Mouse (Mus musculus) intestine, embryonic 14.5 days (tissue): ENCODE measurements around the gene Rac3. TPM values are rescaled to one million over a fixed set of nuclear protein-coding genes. Genes with fewer than 3 reads are reported as not detected.
A peak's percentile ranks its signal among the peaks of the same experiment; 100 is the strongest.

ENCODE experiments used
- ATAC-seq: fragments of 200-750 bp; cut with Nextera tagmentation; replicated peaks from 2 replicates; pipeline ENCODE4 v1.8.0; 2017; ENCODE audit warnings: low read depth, moderate number of reproducible peaks, moderate TSS enrichment, moderate library complexity; ENCODE audit not compliant: low FRiP score, low TSS enrichment
- DNase-seq: peaks from one replicate; pipeline ENCODE4 v3.0.0-alpha.2; 2018; ENCODE audit warnings: low spot score
- H3K27ac ChIP-seq: fragments of 300-500 bp; sonication (generic); 2 replicates; pipeline ENCODE4 v1.5.1; 2014; ENCODE audit warnings: low read depth, mild to moderate bottlenecking, control low read depth
- H3K27me3 ChIP-seq: fragments of 300-500 bp; sonication (generic); replicated peaks from 2 replicates; pipeline ENCODE4 v1.6.1; 2014; ENCODE audit warnings: low read length, control low read depth; ENCODE audit not compliant: control insufficient read depth, insufficient read depth
- H3K36me3 ChIP-seq: fragments of 300-500 bp; sonication (generic); 2 replicates; pipeline ENCODE4 v1.6.1; 2014; ENCODE audit warnings: low read length, control low read depth; ENCODE audit not compliant: control insufficient read depth, insufficient read depth
- H3K4me1 ChIP-seq: fragments of 300-500 bp; sonication (generic); replicated peaks from 2 replicates; pipeline ENCODE4 v1.6.1; 2014; ENCODE audit warnings: low read length, control low read depth, mixed read lengths; ENCODE audit not compliant: control insufficient read depth, insufficient read depth
- H3K4me2 ChIP-seq: fragments of 300-500 bp; sonication (generic); 2 replicates; pipeline ENCODE4 v1.6.1; 2014; ENCODE audit warnings: low read length
- H3K4me3 ChIP-seq: fragments of 300-500 bp; sonication (generic); 2 replicates; pipeline ENCODE4 v1.5.1; 2014; ENCODE audit warnings: low read depth, low read length, control low read depth, mixed read lengths
- H3K9ac ChIP-seq: fragments of 300-500 bp; sonication (generic); 2 replicates; pipeline ENCODE4 v1.6.1; 2014; ENCODE audit warnings: mild to moderate bottlenecking, low read length
- H3K9me3 ChIP-seq: fragments of 300-500 bp; sonication (generic); 2 replicates; pipeline ENCODE4 v1.6.1; 2016; ENCODE audit warnings: low read length, control low read depth; ENCODE audit not compliant: control insufficient read depth
- whole genome bisulfite sequencing: fragments of 180-500 bp; shearing (Covaris S2); extraction: QIAGEN DNeasy Blood & Tissue Kit; methylation state at CpG from one replicate; pipeline ENCODE4 v1.1.7; 2014; 5-methylcytosine and 5-hydroxymethylcytosine counted together
- polyA plus RNA-seq: library from polyadenylated mRNA; unstranded; fragments of >200 nt; fragmentation: Nextera tagmentation; extraction: Ambion mirVana; gene quantifications from 2 replicates; pipeline ENCODE4 v1.2.1, GENCODE M21; 2014

The Rac3 gene
- polyA plus RNA-seq, 1 experiment from 2014 or later = 10.2 TPM

DNA sequence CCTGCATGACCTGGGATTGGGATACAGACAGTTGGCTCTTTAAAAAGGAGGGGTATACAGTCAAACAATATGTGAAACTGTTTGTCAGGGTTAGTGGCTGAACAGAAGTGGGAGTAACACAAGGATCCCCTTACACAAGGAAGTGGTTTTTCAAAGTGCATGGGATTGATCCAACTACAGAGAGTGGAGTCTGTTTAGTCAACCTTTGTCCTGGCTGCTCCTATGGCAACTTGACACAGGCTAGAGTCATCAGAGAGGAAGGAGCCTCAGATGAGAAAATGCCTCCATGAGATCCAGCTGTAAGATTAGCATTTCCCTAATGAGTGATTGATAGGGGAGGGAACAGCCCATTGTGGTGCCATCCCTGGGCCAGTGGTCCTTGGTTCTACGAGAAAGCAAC, 46.9 kb downstream of the Rac3 start:
- Histone ChIP-seq H3K4me2 (no peak overlapping the region), H3K36me3 (no peaks in the 10 kb centered on the region), H3K9ac (no peak overlapping the region), H3K9me3 (no peaks in the 10 kb centered on the region), H3K27ac (no peak overlapping the region), H3K4me3 (no peak overlapping the region), H3K4me1 (no peaks in the 10 kb centered on the region), H3K27me3 (no peaks in the 10 kb centered on the region)
- ATAC-seq (peak; percentile 47; the same call in 1 of the 2 replicates), DNase-seq (no peak)
- 57% methylated on average over 1 of the region's 1 CpGs for WGBS

- ATAC-seq = no peak
- WGBS = 79% methylated on average over 3 of the region's 3 CpGs
These were observed 51.5 kb downstream of the Rac3 start for GRCm38 (mm10) chr11:120772749-120773148.

More at GRCm38 (mm10) chr11:120772749-120773148, 51.5 kb downstream of the Rac3 start:
- Histone ChIP-seq H3K27ac (no peak overlapping the region), H3K27me3 (no peaks in the 10 kb centered on the region), H3K9ac (no peak overlapping the region), H3K9me3 (no peaks in the 10 kb centered on the region), H3K36me3 (no peaks in the 10 kb centered on the region), H3K4me3 (no peak overlapping the region), H3K4me2 (no peak overlapping the region), H3K4me1 (no peaks in the 10 kb centered on the region)
- DNase-seq = no peak

Other genes starting within 250 kb of the Rac3 start
- 218 and 226 TPM in 2 replicates for gene Mrpl12, start 236.9 kb upstream of the Rac3 start, polyA plus RNA-seq
- gene Slc25a10, start 229.6 kb upstream of the Rac3 start, polyA plus RNA-seq = 74.6 and 83.1 TPM in 2 replicates
- gene Gcgr, start 190.8 kb upstream of the Rac3 start, polyA plus RNA-seq = 0.42 and 0.50 TPM in 2 replicates
- 191 and 209 TPM in 2 replicates for gene Mcrip1, start 171.7 kb upstream of the Rac3 start, polyA plus RNA-seq
- 0.24 TPM in 1 of 2 replicates, not detected in the other for gene Ppp1r27, start 170.3 kb upstream of the Rac3 start, polyA plus RNA-seq
- 746 and 800 TPM in 2 replicates for gene P4hb, start 148.2 kb upstream of the Rac3 start, polyA plus RNA-seq
- 627 and 633 TPM in 2 replicates for gene Arhgdia, start 139.8 kb upstream of the Rac3 start, polyA plus RNA-seq
- gene Alyref, start 123.1 kb upstream of the Rac3 start, polyA plus RNA-seq = 387 and 448 TPM in 2 replicates
- gene Anapc11, start 123.0 kb upstream of the Rac3 start, polyA plus RNA-seq = 244 TPM in 2 replicates
- gene Npb, start 113.0 kb upstream of the Rac3 start, polyA plus RNA-seq = 3.5 and 4.4 TPM in 2 replicates
- gene Pcyt2, start 103.5 kb upstream of the Rac3 start, polyA plus RNA-seq = 157 and 179 TPM in 2 replicates
- 31.8 and 35.6 TPM in 2 replicates for gene Sirt7, start 96.2 kb upstream of the Rac3 start, polyA plus RNA-seq
- 20.1 and 25.0 TPM in 2 replicates for gene Mafg, start 87.9 kb upstream of the Rac3 start, polyA plus RNA-seq
- 22.4 and 23.2 TPM in 2 replicates for gene Pycr1, start 77.7 kb upstream of the Rac3 start, polyA plus RNA-seq
- 0.32 TPM in 1 of 2 replicates, not detected in the other for gene Myadml2, start 73.3 kb upstream of the Rac3 start, polyA plus RNA-seq
- 1.1 and 1.3 TPM in 2 replicates for gene Notum, start 60.3 kb upstream of the Rac3 start, polyA plus RNA-seq
- gene Aspscr1, start 48.5 kb upstream of the Rac3 start, polyA plus RNA-seq = 93.2 and 104 TPM in 2 replicates
- gene Cenpx, start 7.7 kb upstream of the Rac3 start, polyA plus RNA-seq = 178 TPM in 2 replicates
- gene Lrrc45, start 7.5 kb upstream of the Rac3 start, polyA plus RNA-seq = 42.8 and 44.9 TPM in 2 replicates
- 25.3 and 25.8 TPM in 2 replicates for gene Dcxr, start 5.8 kb downstream of the Rac3 start, polyA plus RNA-seq
- 0.70 TPM in 1 of 2 replicates, not detected in the other for gene Cbr2, start 10.6 kb downstream of the Rac3 start, polyA plus RNA-seq
- gene Hmga1b, start 41.3 kb downstream of the Rac3 start, polyA plus RNA-seq = 7.8 and 9.4 TPM in 2 replicates
- 23.8 and 28.3 TPM in 2 replicates for gene Rfng, start 62.7 kb downstream of the Rac3 start, polyA plus RNA-seq
- 221 and 245 TPM in 2 replicates for gene Gps1, start 62.8 kb downstream of the Rac3 start, polyA plus RNA-seq
- 83.0 and 89.8 TPM in 2 replicates for gene Dus1l, start 74.9 kb downstream of the Rac3 start, polyA plus RNA-seq
- gene Fasn, start 103.1 kb downstream of the Rac3 start, polyA plus RNA-seq = 106 and 115 TPM in 2 replicates
- 5.9 and 7.0 TPM in 2 replicates for gene Ccdc57, start 211.4 kb downstream of the Rac3 start, polyA plus RNA-seq
- 62.9 and 64.0 TPM in 2 replicates for gene Slc16a3, start 227.0 kb downstream of the Rac3 start, polyA plus RNA-seq